Mouse (Mus musculus) gastrocnemius, adult 8-10 months (tissue): ENCODE data around the gene Olfr1344. TPM values are rescaled to one million over a fixed set of nuclear protein-coding genes. Genes with fewer than 3 reads are reported as not detected.
"Not testable (repeated sequence)": the region's sequence is repeated elsewhere in the genome, so short reads cannot be mapped to it uniquely, and the experiment has no call there.

ENCODE experiments used
- DNase-seq, 2 experiments: peaks; one replicate each; pipeline ENCODE4 v3.0.0; 2022; ENCODE audit warnings: low spot score in 2 of 2
- total RNA-seq, 4 experiments: library from RNA; stranded (reverse); gene quantifications; 2 replicates each; pipeline ENCODE4 v1.2.4; 2022

The Olfr1344 gene
- total RNA-seq = not detected

GRCm38 (mm10) chr7:6438388-6438787 is at the start of gene Olfr1344:
TSS of gene Olfr1344 (plus strand) at chr7:6438688.
- no peak for DNase-seq

DNA sequence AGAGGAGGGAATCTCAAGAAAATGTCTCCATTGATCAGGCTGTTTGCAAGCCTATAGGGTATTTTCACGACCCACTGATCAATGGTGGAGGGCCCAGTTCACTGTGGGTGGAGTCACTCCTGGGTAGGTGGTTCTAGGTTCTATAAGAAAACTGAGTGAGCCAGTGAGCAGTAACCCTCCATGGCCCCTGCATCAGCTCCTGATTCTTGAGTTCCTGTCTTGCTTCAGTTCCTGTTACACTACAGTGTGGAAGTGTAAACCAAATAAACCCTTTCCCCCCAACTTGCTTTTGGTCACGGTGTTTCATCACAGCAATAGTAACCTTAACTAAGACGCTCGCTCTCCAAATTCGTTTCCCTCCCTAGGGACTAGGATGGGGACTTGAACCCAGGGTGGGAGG is 49.5 kb upstream of the Olfr1344 start:
- DNase-seq = no peak

GRCm38 (mm10) chr7:6389449-6389848 is 49.0 kb upstream of the Olfr1344 start:
- DNase-seq = no peak

DNA sequence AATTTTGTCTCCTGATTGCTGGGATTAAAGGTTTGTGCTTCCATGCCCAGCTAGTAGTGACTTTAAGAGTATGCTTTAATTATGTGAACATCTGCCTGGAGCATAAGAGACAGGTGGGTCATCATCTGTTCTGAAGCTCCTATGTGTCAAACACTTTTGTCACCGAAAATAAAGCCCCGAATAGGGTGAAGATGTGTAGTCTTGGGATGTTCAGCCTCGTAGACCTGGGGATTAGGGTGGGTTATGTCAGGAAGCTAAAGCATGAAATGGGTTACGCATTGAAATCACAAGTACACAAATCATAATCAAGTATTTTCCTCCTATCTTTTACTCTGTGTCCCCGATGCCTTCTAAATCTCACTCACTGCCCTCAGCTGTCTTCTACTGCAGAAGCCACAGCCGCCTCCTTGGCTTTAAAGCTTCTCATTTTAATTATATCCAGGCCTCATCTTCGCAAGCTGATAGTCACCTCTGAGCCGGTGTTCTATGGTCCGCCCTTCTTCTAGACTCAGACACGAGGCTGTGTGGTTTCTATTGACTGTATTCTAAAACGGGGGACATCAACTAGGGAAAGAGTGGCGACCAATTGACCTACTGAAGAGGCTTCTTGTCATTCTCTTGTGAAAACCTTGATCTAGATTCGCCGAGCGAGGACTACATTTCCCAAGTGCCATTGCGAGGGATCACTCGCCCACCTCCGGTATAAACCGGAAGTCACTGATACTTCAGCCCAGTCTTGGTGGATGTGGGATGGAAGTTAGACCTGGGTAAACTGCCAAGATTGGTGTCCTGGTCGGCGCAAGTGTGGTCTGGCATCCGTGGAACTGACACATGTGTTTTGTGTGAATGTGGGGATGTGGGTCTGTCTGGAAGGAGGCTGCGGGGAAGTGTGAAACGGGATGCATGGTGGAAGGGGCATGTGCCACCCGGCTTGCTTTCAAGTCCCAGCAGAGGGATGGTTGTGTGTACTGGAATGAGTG is 40.2 kb upstream of the Olfr1344 start, which contains the start of gene Smim17:
Gene Smim17 (plus strand): TSS at position 720 of the 980 bp plus-strand sequence.
- DNase-seq = peak in 1 of 2 experiments; percentile 11

- peak; percentile 83 to 87 for DNase-seq
Measured at GRCm38 (mm10) chr7:6410043-6410442, 28.4 kb upstream of the Olfr1344 start, which contains the start of gene Gm20715. TSS of gene Gm20715 (plus strand) at chr7:6410277.

GRCm38 (mm10) chr7:6414626-6415441 is 23.7 kb upstream of the Olfr1344 start:
- DNase-seq = no peak

- no peak for DNase-seq
Measured at GRCm38 (mm10) chr7:6415442-6415787, 23.1 kb upstream of the Olfr1344 start.

DNA sequence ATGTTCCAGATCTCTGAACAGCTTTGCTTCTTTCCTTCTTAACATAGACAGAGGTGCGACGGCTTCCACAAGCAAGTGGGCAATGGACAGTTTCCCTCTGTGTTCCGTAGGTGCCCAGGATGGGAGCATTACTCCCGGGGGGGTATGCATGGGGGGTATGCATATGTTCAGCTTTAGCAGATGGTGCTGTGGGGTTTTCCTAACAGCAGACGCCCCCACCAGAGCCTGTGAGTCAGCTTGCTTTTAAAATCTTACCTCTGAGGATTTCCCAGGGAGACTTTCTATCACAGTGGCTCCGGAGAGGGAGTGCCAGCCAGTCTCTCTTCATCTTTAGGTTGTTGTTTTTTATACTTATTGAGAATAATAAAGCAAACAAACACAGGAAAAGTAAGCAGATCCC is 18.6 kb upstream of the Olfr1344 start:
- DNase-seq = no peak

- no peak for DNase-seq
Measured at GRCm38 (mm10) chr7:6429381-6429780, 9.1 kb upstream of the Olfr1344 start.

DNA sequence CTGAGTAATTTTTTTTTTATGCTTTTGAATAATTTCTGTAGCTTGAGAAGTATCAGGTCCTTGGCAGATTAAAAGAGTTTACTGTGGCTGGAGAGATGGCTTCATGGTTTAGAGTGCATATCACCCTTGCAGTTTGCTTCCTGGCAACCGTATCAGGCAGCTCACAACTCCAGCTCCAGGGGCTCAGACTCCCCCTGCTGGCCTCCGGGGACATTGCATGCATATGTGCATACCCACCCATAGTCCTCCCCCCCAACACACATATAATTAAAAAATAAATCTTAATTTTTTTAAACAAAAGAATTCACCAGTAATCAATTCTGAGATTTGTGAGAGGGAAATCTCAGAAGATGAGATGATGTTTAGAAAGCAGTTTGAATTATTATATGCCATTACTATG is 8.1 kb upstream of the Olfr1344 start:
- no peak for DNase-seq

DNA sequence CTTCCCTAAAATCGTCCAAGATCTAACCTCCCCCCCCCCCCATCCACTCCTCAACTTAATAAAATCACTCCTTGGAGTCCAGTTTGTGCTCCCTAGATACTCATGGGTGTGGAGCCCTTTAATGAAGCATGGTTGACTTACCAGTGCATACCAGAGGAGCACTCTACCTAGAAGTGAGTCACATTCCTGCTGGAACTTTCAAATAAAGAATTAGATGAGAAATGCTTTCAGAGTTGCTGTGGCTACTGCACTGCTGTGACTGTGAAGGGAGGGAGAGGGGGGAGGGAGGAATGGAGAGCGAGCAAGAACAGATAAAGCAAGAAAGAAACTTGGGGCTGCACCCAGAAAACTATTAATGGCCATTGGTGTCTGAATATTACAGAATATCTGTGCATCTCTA is 2.7 kb downstream of the Olfr1344 start:
- no peak for DNase-seq

GRCm38 (mm10) chr7:6447771-6448170 is 9.3 kb downstream of the Olfr1344 start:
- no peak for DNase-seq

DNA sequence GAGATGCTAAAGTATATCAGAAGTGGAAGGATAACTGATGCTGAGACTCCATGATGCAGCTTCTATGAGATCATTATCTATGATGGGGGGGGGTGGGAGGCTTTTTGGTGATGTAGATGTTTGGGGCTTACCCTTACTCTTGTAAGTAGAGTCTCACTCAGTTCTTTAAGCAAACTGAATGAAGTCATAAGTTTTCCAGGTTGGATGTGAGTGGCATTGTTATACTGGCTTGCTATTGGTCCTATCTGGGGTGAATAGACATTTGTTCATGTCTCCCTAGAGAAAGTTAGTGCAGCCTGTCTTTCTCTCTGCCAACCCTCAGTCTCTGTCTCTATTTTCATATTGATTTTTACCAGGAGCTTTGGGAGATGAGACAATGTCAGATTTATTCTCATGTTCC is 17.4 kb downstream of the Olfr1344 start, which contains the start of gene Olfr1336:
Gene Olfr1336 (plus strand): TSS at position 301 of the 400 bp plus-strand sequence.
- DNase-seq = no peak

DNA sequence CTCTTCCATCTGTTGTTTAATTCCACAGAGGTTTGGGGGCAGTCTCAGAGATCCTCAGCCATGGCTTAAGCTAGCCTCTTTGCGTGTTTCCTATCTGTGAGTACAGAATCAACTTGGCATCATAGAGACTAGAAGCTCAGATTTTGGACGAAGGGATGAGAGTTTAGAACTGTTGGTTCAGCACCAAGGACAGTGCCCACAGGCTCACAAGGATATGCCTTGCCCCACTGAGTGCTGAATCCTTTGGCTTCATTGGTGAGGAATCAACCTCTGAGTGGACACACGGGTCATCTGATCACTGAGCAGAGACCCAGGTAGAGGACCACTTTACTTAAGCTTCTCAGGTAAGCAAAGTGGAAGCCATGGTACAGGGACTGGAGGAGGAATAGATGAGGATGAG is 17.9 kb downstream of the Olfr1344 start:
- DNase-seq = no peak

- DNase-seq = no peak
Measured at GRCm38 (mm10) chr7:6466951-6467350, 28.5 kb downstream of the Olfr1344 start, which contains the start of gene Olfr1346. TSS of gene Olfr1346 (plus strand) at chr7:6467101.

- DNase-seq = not testable (repeated sequence)
Measured at GRCm38 (mm10) chr7:6477633-6478032, 39.1 kb downstream of the Olfr1344 start.

DNA sequence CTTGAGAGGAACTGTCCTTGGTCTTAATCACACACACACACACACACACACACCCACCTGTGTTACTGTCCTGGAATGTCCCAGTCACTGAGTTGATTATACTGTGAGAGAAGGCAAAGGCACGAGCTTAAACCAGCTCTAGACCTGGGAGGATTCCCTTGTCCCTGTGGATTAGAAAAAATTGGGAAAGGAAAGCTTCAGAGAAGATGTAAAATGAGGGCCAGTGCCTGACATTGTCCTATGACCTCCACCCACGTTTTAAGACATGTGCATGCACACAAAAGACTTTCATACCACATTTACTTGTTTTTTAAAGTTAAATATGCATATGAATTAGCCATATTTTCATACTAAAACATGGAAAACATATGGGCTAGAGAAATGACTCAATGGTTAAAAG is 48.4 kb downstream of the Olfr1344 start, which contains the start of gene Olfr5:
Gene Olfr5 (minus strand): TSS at position 101 of the 400 bp plus-strand sequence.
- no peak for DNase-seq

Other genes starting within 250 kb of the Olfr1344 start
- not detected for gene Galp, start 241.6 kb upstream of the Olfr1344 start, total RNA-seq
- gene Zscan5b, start 216.4 kb upstream of the Olfr1344 start, total RNA-seq = not detected
- gene Epp13, start 186.0 kb upstream of the Olfr1344 start, total RNA-seq = not detected
- gene Zfp667, start 152.1 kb upstream of the Olfr1344 start, total RNA-seq = 1 to 10 TPM; 4.2 to 5.8 (median 4.8) TPM
- 1 to 10 TPM in 2 of 4 experiments, under 1 TPM in 2; 0.81 to 1.6 (median 1.1) TPM for gene Zfp583, start 107.4 kb upstream of the Olfr1344 start, total RNA-seq
- under 1 TPM; 0.24 to 0.54 (median 0.48) TPM for gene Gm3854, start 94.9 kb upstream of the Olfr1344 start, total RNA-seq
- 1 to 10 TPM; 2.7 to 4.7 (median 3.5) TPM for gene Zfp78, start 75.4 kb upstream of the Olfr1344 start, total RNA-seq
- gene Zfp28, start 55.4 kb upstream of the Olfr1344 start, total RNA-seq = 1 to 10 TPM in 3 of 4 experiments, under 1 TPM in 1; 0.70 to 2.7 (median 1.1) TPM
- under 1 TPM in 3 of 4 experiments, not detected in 1; 0.11 to 0.85 (median 0.36) TPM for gene Smim17, start 40.0 kb upstream of the Olfr1344 start, total RNA-seq
- gene Gm20715, start 28.4 kb upstream of the Olfr1344 start, total RNA-seq = not detected
- gene Olfr1336, start 17.5 kb downstream of the Olfr1344 start, total RNA-seq = not detected
- not detected for gene Olfr1346, start 28.4 kb downstream of the Olfr1344 start, total RNA-seq
- not detected for gene Olfr5, start 48.3 kb downstream of the Olfr1344 start, total RNA-seq
- not detected for gene Olfr1347, start 61.1 kb downstream of the Olfr1344 start, total RNA-seq
- gene Olfr1348, start 70.1 kb downstream of the Olfr1344 start, total RNA-seq = not detected
- not detected for gene Olfr1349, start 84.3 kb downstream of the Olfr1344 start, total RNA-seq
- gene Olfr1350, start 126.2 kb downstream of the Olfr1344 start, total RNA-seq = not detected